Mouse (Mus musculus) erythroblast, embryonic 14.5 days (primary cell): Measurements from ENCODE around the gene Btf3. TPM values are rescaled to one million over a fixed set of nuclear protein-coding genes. Genes with fewer than 3 reads are reported as not detected.

Experiments used
- H3K27me3 ChIP-seq: 2 replicates; pipeline ENCODE4 v1.6.1; 2012; ENCODE audit warnings: inconsistent platforms; ENCODE audit not compliant: control insufficient read depth
- H3K36me3 ChIP-seq: 2 replicates; pipeline ENCODE4 v1.6.1; 2012; ENCODE audit warnings: mild to moderate bottlenecking, inconsistent platforms; ENCODE audit not compliant: control insufficient read depth
- H3K4me1 ChIP-seq: 2 replicates; pipeline ENCODE4 v1.6.1; 2012; ENCODE audit warnings: inconsistent platforms; ENCODE audit not compliant: control insufficient read depth
- H3K4me3 ChIP-seq: replicated peaks from 2 replicates; pipeline ENCODE3; 2012; ENCODE audit warnings: moderate library complexity, mild to moderate bottlenecking, inconsistent platforms
- H3K9me3 ChIP-seq: 2 replicates; pipeline ENCODE4 v1.6.1; 2012; ENCODE audit warnings: low read length, inconsistent platforms, mixed read lengths; ENCODE audit not compliant: control insufficient read depth
- GATA1 ChIP-seq: IDR thresholded peaks from 2 replicates; pipeline ENCODE4 v1.6.1; 2012; ENCODE audit warnings: low read length, inconsistent platforms, mixed read lengths
- TAL1 ChIP-seq: IDR thresholded peaks from 3 replicates; pipeline ENCODE4 v1.6.1; 2012; ENCODE audit warnings: low read length, inconsistent platforms, mixed read lengths
- polyA plus RNA-seq: library from polyadenylated mRNA; stranded (reverse); fragments of >175 nt; gene quantifications from 2 replicates; pipeline ENCODE4 v1.2.3, GENCODE M21; 2012

Gene Btf3
- polyA plus RNA-seq, 1 experiment, result 15.8 TPM

GRCm38 (mm10) chr13:98357433-98358423, 40.9 kb upstream of the Btf3 start:
- H3K4me3 ChIP-seq, result no peak overlapping the region
- peaks cover 5% of the 10 kb centered on the region; the same call in 1 of the 2 replicates for H3K9me3 ChIP-seq
- no peaks in the 10 kb centered on the region for H3K36me3 ChIP-seq
- peaks cover 98% of the 10 kb centered on the region for H3K27me3 ChIP-seq
- TF ChIP-seq GATA1 (no peak), TAL1 (no peak)
- H3K4me1 ChIP-seq, result peaks cover 4% of the 10 kb centered on the region

GRCm38 (mm10) chr13:98356973-98357425, 40.2 kb upstream of the Btf3 start:
- Histone ChIP-seq H3K36me3 (no peaks in the 10 kb centered on the region), H3K9me3 (peaks cover 5% of the 10 kb centered on the region; the same call in 1 of the 2 replicates), H3K4me3 (no peak overlapping the region), H3K27me3 (peaks cover 98% of the 10 kb centered on the region), H3K4me1 (peaks cover 4% of the 10 kb centered on the region)
- TF ChIP-seq TAL1 (no peak), GATA1 (no peak)

DNA sequence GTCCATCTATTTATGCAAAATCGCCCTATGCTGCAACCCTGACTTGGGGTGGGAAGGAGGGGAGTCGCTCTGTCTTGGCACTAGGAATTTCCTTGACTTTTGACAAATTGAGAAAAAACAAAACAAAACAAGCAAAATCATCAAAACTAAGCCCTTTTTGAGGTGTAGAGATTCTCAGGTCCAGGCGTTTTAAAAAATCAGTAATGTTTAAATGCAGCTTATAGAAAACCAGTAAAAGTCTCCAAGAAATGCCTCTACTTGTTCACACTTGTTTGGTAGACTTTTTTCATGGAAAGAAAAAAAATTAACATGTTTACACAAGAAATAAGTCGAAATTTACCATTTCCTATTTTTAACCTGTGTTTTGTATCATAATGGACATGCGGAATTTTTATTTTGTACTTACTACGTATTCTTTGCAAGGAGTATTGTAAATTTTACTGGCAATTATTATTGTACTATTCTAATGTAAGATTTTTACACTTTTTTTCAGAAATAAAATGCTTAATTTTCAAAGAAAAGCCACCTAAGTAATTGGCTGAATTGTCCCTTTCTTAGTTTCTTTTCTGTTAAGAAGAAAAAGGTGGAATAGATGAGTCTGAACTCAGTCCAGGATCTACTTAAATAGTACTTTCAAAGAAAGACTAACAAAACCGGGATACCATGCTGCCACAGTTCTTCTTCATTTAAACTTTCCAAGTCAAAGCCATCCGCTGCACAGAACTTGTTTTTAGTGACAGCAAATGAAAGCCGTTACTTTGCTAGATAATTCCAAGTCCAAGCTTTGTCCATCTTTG, 39.6 kb upstream of the Btf3 start:
- H3K4me3 ChIP-seq, result no peak overlapping the region
- H3K36me3 ChIP-seq, result no peaks in the 10 kb centered on the region
- peaks cover 4% of the 10 kb centered on the region for H3K4me1 ChIP-seq
- TF ChIP-seq TAL1, result no peak
- no peak for TF ChIP-seq GATA1
- peaks cover 5% of the 10 kb centered on the region; the same call in 1 of the 2 replicates for H3K9me3 ChIP-seq
- peaks cover 100% of the 10 kb centered on the region for H3K27me3 ChIP-seq

DNA sequence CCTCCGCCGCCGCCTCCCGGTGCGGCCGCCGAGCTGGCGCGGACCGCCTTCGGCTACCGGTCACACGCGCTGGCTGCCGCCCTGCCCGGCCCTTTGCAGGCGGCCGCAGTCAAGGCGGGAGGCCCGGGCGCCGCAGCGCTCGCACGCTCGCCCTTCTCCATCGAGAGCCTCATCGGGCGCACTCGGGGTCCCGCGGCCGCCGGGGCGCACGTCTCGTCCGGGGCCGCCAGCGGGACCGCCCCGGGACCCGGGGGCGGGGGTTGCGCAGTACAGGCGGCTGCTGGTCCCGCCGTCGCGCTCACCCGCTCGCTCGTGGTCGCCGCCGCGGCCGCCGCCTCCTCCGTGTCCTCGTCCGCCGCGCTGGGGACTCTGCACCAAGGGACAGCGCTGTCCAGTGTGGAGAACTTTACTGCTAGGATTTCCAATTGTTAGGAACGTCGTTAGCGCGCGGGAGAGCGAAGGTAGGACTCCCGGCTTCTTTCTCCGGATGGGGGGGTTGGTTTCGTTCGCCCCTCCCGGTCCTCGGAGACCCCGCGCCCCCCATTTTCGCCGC, 38.8 kb upstream of the Btf3 start:
- H3K9me3 ChIP-seq, result peaks cover 5% of the 10 kb centered on the region; the same call in 1 of the 2 replicates
- peaks cover 4% of the 10 kb centered on the region for H3K4me1 ChIP-seq
- H3K27me3 ChIP-seq, result peaks cover 100% of the 10 kb centered on the region
- H3K4me3 ChIP-seq, result no peak overlapping the region
- no peak for TF ChIP-seq GATA1
- no peak for TF ChIP-seq TAL1
- no peaks in the 10 kb centered on the region for H3K36me3 ChIP-seq

DNA sequence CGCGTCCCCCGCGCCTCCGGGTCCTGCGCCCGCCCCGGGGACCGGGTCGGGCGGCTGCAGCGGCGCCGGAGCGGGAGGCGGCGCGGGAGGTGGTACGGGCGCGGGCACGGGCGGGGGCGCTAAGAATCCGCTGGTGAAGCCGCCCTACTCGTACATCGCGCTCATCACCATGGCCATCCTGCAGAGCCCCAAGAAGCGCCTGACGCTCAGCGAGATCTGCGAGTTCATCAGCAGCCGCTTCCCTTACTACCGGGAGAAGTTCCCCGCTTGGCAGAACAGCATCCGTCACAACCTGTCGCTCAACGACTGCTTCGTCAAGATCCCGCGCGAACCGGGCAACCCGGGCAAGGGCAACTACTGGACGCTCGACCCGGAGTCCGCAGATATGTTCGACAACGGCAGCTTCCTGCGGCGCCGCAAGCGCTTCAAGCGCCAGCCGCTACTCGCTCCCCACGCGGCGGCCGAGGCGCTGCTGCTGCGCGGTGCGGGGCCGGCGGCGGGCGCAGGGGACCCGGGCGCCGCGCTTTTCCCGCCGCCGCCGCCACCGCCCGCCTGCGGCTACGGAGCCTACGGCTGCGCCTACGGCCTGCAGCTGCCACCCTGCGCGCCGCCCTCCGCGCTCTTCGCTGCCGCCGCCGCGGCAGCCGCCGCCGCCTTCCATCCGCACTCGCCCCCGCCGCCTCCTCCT, 38.2 kb upstream of the Btf3 start:
- H3K27me3 ChIP-seq, result peaks cover 100% of the 10 kb centered on the region
- no peak for TF ChIP-seq GATA1
- TF ChIP-seq TAL1, result no peak
- H3K36me3 ChIP-seq, result no peaks in the 10 kb centered on the region
- H3K4me1 ChIP-seq, result peaks cover 4% of the 10 kb centered on the region
- no peak overlapping the region for H3K4me3 ChIP-seq
- peaks cover 5% of the 10 kb centered on the region; the same call in 1 of the 2 replicates for H3K9me3 ChIP-seq

GRCm38 (mm10) chr13:98354090-98354801, 37.4 kb upstream of the Btf3 start, which contains the start of gene Foxd1:
TSS of gene Foxd1 (plus strand) at chr13:98354242.
- H3K9me3 ChIP-seq, result peaks cover 5% of the 10 kb centered on the region; the same call in 1 of the 2 replicates
- H3K27me3 ChIP-seq, result peaks cover 99% of the 10 kb centered on the region
- H3K4me1 ChIP-seq, result peaks cover 4% of the 10 kb centered on the region
- no peaks in the 10 kb centered on the region for H3K36me3 ChIP-seq
- no peak for TF ChIP-seq TAL1
- no peak for TF ChIP-seq GATA1
- no peak within 1 kb of the TSS for H3K4me3 ChIP-seq

DNA sequence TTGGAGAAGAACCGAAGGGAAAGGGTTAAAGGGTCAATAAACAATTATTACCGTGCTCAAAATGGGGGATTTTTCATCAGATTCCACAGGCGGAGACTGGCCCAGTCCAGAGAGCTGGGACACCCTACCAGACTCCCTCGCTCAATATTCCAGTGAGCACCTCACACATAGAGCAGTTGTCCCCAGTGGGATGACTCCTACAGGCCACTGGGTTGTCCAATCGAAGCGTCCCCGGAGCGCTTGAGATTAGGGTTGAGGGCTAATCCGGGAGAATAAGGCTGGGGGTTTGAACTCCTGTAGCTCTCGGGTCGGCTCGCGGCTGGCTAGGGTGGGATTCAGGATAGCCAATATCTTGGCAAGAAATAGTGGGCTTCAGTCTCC, 36.9 kb upstream of the Btf3 start:
- no peak overlapping the region for H3K4me3 ChIP-seq
- peaks cover 97% of the 10 kb centered on the region for H3K27me3 ChIP-seq
- TF ChIP-seq GATA1 (no peak), TAL1 (no peak)
- H3K9me3 ChIP-seq, result peaks cover 5% of the 10 kb centered on the region; the same call in 1 of the 2 replicates
- H3K36me3 ChIP-seq, result no peaks in the 10 kb centered on the region
- H3K4me1 ChIP-seq, result peaks cover 4% of the 10 kb centered on the region

GRCm38 (mm10) chr13:98352381-98352975, 35.7 kb upstream of the Btf3 start:
- no peaks in the 10 kb centered on the region for H3K36me3 ChIP-seq
- peaks cover 4% of the 10 kb centered on the region for H3K4me1 ChIP-seq
- H3K27me3 ChIP-seq, result peaks cover 85% of the 10 kb centered on the region

More at GRCm38 (mm10) chr13:98352381-98352975, 35.7 kb upstream of the Btf3 start:
- no peak overlapping the region for H3K4me3 ChIP-seq
- TF ChIP-seq GATA1, result no peak
- TF ChIP-seq TAL1, result no peak
- H3K9me3 ChIP-seq, result peaks cover 3% of the 10 kb centered on the region; the same call in 1 of the 2 replicates
